11 mouse cellular contexts compared by ENCODE assay signal in the genomic region with DNA sequence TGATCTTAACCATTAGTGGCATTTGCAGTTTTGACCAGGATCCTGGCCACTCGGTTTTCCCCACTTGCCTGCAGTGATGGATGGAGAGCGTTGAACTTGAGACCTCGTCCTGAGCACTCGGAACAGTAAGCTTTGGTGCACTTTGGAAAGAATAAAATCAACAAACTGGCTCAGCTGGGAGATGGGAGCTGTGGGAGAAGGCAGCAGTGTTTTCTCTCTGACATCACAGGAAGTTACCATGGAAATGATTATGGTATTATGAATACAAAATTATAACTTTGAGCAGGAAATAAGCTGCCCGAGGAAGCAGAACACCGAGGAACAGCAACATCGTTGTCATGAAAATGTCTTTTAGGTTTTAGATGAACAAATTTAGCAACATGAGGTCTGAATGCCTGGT.
A peak's percentile ranks its signal among the peaks of the same experiment; 100 is the strongest.
DNase-seq lines count a peak whose midpoint lies in the region; ATAC-seq and TF ChIP-seq lines count a peak whose summit lies in the region.
"Had no signal": no experiment of that assay in that cellular context is flagged by ENCODE, and none has a peak within 500 bp of the region (broad histone marks: within the 10 kb centered on the region; RNA-seq: fewer than 3 reads in every experiment).

No protein-coding gene starts in this region.

- H3K9ac ChIP-seq in hindbrain, postnatal 0 days (replicated peaks; ENCODE audit: low read length), result no peak overlapping the region
- H3K9ac ChIP-seq: liver, embryonic 15.5 days had no signal

- no peaks in the 10 kb centered on the region for H3K27me3 ChIP-seq in hindbrain, postnatal 0 days (ENCODE audit: insufficient read depth, low read length)
- H3K27me3 ChIP-seq: liver, embryonic 15.5 days had no signal

- H3K4me1 ChIP-seq in hindbrain, postnatal 0 days (ENCODE audit: insufficient read depth, low read length), result peaks cover 7% of the 10 kb centered on the region

- 42% methylated on average over 7 of the region's 7 CpGs for WGBS in hindbrain, postnatal 0 days

- H3K4me3 ChIP-seq in gastrocnemius, adult 2 months, result peak overlapping the region; percentile 32
- no peak overlapping the region; the same call in 1 of the 2 replicates for H3K4me3 ChIP-seq in layer of hippocampus, adult 2 months
- H3K4me3 ChIP-seq in hindbrain, postnatal 0 days (ENCODE audit: low read length), result no peak overlapping the region
- H3K4me3 ChIP-seq: erythroblast, embryonic 14.5 days; liver, embryonic 15.5 days had no signal

- no peak overlapping the region for H3K4me2 ChIP-seq in hindbrain, postnatal 0 days (ENCODE audit: low read depth, low read length)
- H3K4me2 ChIP-seq: liver, embryonic 15.5 days had no signal

- no peak for TF ChIP-seq CTCF in gastrocnemius, adult 2 months (IDR thresholded peaks at IDR 0.05)
- no peak for TF ChIP-seq CTCF in layer of hippocampus, adult 2 months (conservative IDR thresholded peaks at IDR 0.05)
- TF ChIP-seq CTCF in hindbrain, postnatal 0 days (IDR thresholded peaks at IDR 0.05; ENCODE audit: low read depth), result no peak

- intact Hi-C loops in gastrocnemius, adult 2 months (cut with DNase I), result no loop called here

- no peak for DNase-seq in gastrocnemius, adult 2 months
- DNase-seq in gastrocnemius, adult 18-20 months (ENCODE audit: low spot score), result no peak
- no peak for DNase-seq in layer of hippocampus, adult 2 months (ENCODE audit: low spot score in 2 of 2)
- DNase-seq in layer of hippocampus, adult 8-10 months (ENCODE audit: low spot score in 2 of 2), result no peak
- peak; percentile 25 for DNase-seq in NIH3T3 (ENCODE audit: low read depth)
- no peak for DNase-seq in hindbrain, postnatal 0 days (ENCODE audit: low spot score)
- no peak for DNase-seq in adrenal gland, postnatal 14 days
- no peak for DNase-seq in frontal cortex, postnatal 25 days (ENCODE audit: low spot score in 2 of 2)
- DNase-seq: cerebellum, adult 11 months had no signal

- peak overlapping the region; percentile 60 for H3K27ac ChIP-seq in gastrocnemius, adult 2 months
- peak overlapping the region; percentile 81 for H3K27ac ChIP-seq in layer of hippocampus, adult 2 months
- H3K27ac ChIP-seq in hindbrain, postnatal 0 days, result peak overlapping the region; percentile 68
- H3K27ac ChIP-seq: liver, embryonic 15.5 days had no signal

- no peaks in the 10 kb centered on the region for H3K9me3 ChIP-seq in hindbrain, postnatal 0 days (ENCODE audit: low read length)
- H3K9me3 ChIP-seq: liver, embryonic 15.5 days had no signal

- peak; percentile 45; the same call in 1 of the 2 replicates for ATAC-seq in hindbrain, postnatal 0 days

- no peaks in the 10 kb centered on the region for H3K36me3 ChIP-seq in hindbrain, postnatal 0 days (ENCODE audit: insufficient read depth, low read length)
- H3K36me3 ChIP-seq: liver, embryonic 15.5 days had no signal
